ENCODE assay signal across 8 mouse cellular contexts in the genomic region with DNA sequence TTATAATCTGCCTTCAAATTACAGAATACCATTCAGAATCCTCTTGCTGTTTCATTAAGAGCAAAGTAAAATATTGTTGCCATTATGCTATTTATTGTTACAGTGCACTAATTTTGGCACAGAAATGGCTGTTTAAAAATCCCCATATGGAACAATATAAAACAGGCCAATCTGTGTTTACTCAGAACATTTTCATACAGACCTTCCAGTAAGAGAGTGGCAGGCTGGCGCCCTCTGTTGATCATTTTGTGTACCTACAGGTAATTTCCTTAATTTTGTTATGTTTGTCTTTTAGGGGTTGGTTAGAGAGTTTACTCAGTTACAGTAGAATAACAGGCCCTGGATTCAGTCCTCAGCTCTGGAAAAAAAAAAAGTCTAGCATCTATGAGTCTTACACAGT. TPM values are rescaled to one million over a fixed set of nuclear protein-coding genes. Genes with fewer than 3 reads are reported as not detected.
A peak's percentile ranks its signal among the peaks of the same experiment; 100 is the strongest.
DNase-seq lines count a peak whose midpoint lies in the region; ATAC-seq and TF ChIP-seq lines count a peak whose summit lies in the region.
"Had no signal": no experiment of that assay in that cellular context is flagged by ENCODE, and none has a peak within 500 bp of the region (broad histone marks: within the 10 kb centered on the region; RNA-seq: fewer than 3 reads in every experiment).

No protein-coding gene starts in this region.

- peak; percentile 71 for DNase-seq in hindbrain, postnatal 0 days (ENCODE audit: low spot score)
- DNase-seq in A20 (ENCODE audit: low read depth, low spot score), result peak; percentile 53
- DNase-seq in CH12.LX (ENCODE audit: extremely low read depth), result peak; percentile 55
- no peak for DNase-seq in gastrocnemius, adult 8-10 months (ENCODE audit: low spot score in 2 of 2)
- DNase-seq in adrenal gland, postnatal 25 days, result no peak

- no peak overlapping the region for H3K27ac ChIP-seq in hindbrain, postnatal 0 days
- H3K27ac ChIP-seq in hindbrain, embryonic 13.5 days, result no peak overlapping the region
- no peak overlapping the region for H3K27ac ChIP-seq in CH12.LX (ENCODE audit: insufficient read depth, low read depth)
- H3K27ac ChIP-seq: neural tube, embryonic 12.5 days had no signal

- no peak overlapping the region for H3K4me3 ChIP-seq in hindbrain, postnatal 0 days (ENCODE audit: low read length)
- no peak overlapping the region for H3K4me3 ChIP-seq in hindbrain, embryonic 13.5 days
- no peak overlapping the region for H3K4me3 ChIP-seq in CH12.LX (replicated peaks in 1 of 3; ENCODE audit: low read depth in 2 of 3, low read length in 2 of 3, poor library complexity in 1 of 3)
- H3K4me3 ChIP-seq: neural tube, embryonic 12.5 days had no signal

- ATAC-seq in hindbrain, postnatal 0 days, result no peak
- no peak for ATAC-seq in hindbrain, embryonic 13.5 days (ENCODE audit: low FRiP score)
- ATAC-seq in inflammation-experienced regulatory T-cells, adult 6 months, result peak; percentile 63

- peak; percentile 86 for TF ChIP-seq RAD21 in CH12.LX (IDR thresholded peaks at IDR 0.05; ENCODE audit: low read depth, low read length)

- dilution Hi-C loops in CH12.LX (cut with MboI; ENCODE audit: extremely low pct_ligation_motif_present, extremely low pct_unique_long_range_greater_than_20kb, low sequenced_read_pairs), result no loop called here

- no peaks in the 10 kb centered on the region for H3K79me2 ChIP-seq in CH12.LX (replicated peaks; ENCODE audit: control insufficient read depth, extremely low read depth, insufficient read depth, poor library complexity, severe bottlenecking)

- H3K4me2 ChIP-seq in hindbrain, postnatal 0 days (ENCODE audit: low read depth, low read length), result no peak overlapping the region
- no peak overlapping the region for H3K4me2 ChIP-seq in hindbrain, embryonic 13.5 days
- H3K4me2 ChIP-seq in CH12.LX (ENCODE audit: insufficient read depth, low read depth, poor library complexity, severe bottlenecking), result no peak overlapping the region
- H3K4me2 ChIP-seq: neural tube, embryonic 12.5 days had no signal

- no peaks in the 10 kb centered on the region for H3K27me3 ChIP-seq in hindbrain, postnatal 0 days (ENCODE audit: insufficient read depth, low read length)
- no peaks in the 10 kb centered on the region for H3K27me3 ChIP-seq in hindbrain, embryonic 13.5 days
- no peaks in the 10 kb centered on the region for H3K27me3 ChIP-seq in CH12.LX (replicated peaks)
- H3K27me3 ChIP-seq: neural tube, embryonic 12.5 days had no signal

- no peaks in the 10 kb centered on the region for H3K9me3 ChIP-seq in hindbrain, postnatal 0 days (ENCODE audit: low read length)
- H3K9me3 ChIP-seq in hindbrain, embryonic 13.5 days, result no peaks in the 10 kb centered on the region
- H3K9me3 ChIP-seq in CH12.LX (replicated peaks; ENCODE audit: low read length), result no peaks in the 10 kb centered on the region

- in situ Hi-C loops in CH12.LX (cut with MboI; ENCODE audit: low pct_ligation_motif_present, low pct_unique_long_range_greater_than_20kb, low sequenced_read_pairs), result loop anchor here (5.0 to 25.0 kb wide), 2 partner anchors 151 to 659 kb away; no protein-coding TSS in a partner anchor

- no peaks in the 10 kb centered on the region for H3K4me1 ChIP-seq in hindbrain, postnatal 0 days (ENCODE audit: insufficient read depth, low read length)
- H3K4me1 ChIP-seq in hindbrain, embryonic 13.5 days (replicated peaks), result peaks cover 5% of the 10 kb centered on the region; the same call in 1 of the 2 replicates
- peaks cover 0 to 13% of the 10 kb centered on the region in 2 experiments; a peak in 2 of 4 replicates for H3K4me1 ChIP-seq in CH12.LX (ENCODE audit: control insufficient read depth in 1 of 2, insufficient read depth in 2 of 2)
- H3K4me1 ChIP-seq: neural tube, embryonic 12.5 days had no signal

- peak; percentile 77 for TF ChIP-seq CTCF in hindbrain, postnatal 0 days (IDR thresholded peaks at IDR 0.05; ENCODE audit: low read depth)
- TF ChIP-seq CTCF in CH12.LX (conservative IDR thresholded peaks at IDR 0.05 in 1 of 2, IDR thresholded peaks at IDR 0.05 in 1 of 2; ENCODE audit: low read depth in 2 of 2, low read length in 2 of 2), result peak; percentile 56 to 93; a peak in 3 of 4 replicates

- H3K36me3 ChIP-seq in hindbrain, postnatal 0 days (ENCODE audit: insufficient read depth, low read length), result no peaks in the 10 kb centered on the region
- peaks cover 6% of the 10 kb centered on the region for H3K36me3 ChIP-seq in hindbrain, embryonic 13.5 days
- no peaks in the 10 kb centered on the region for H3K36me3 ChIP-seq in CH12.LX (replicated peaks in 1 of 2; ENCODE audit: control insufficient read depth in 1 of 2, insufficient read depth in 1 of 2, low read length in 1 of 2)

- no peak overlapping the region for H3K9ac ChIP-seq in hindbrain, postnatal 0 days (replicated peaks; ENCODE audit: low read length)
- H3K9ac ChIP-seq in hindbrain, embryonic 13.5 days, result no peak overlapping the region
- no peak overlapping the region for H3K9ac ChIP-seq in CH12.LX (ENCODE audit: insufficient read depth, low read depth)
- H3K9ac ChIP-seq: neural tube, embryonic 12.5 days had no signal

- WGBS in hindbrain, postnatal 0 days, result 3% methylated on average over 1 of the region's 1 CpGs
- WGBS in hindbrain, embryonic 13.5 days, result 0% methylated on average over 1 of the region's 1 CpGs

- TF ChIP-seq POLR2A in CH12.LX (IDR thresholded peaks at IDR 0.05; ENCODE audit: low read depth, low read length), result no peak

- no peak for TF ChIP-seq EP300 in CH12.LX (IDR thresholded peaks at IDR 0.05; ENCODE audit: low read length)

TF ChIP-seq in CH12.LX, 34 proteins besides CTCF, POLR2A, EP300 and RAD21:
- TF ChIP-seq E2F4 (IDR thresholded peaks at IDR 0.05; ENCODE audit: insufficient replicate concordance, low read depth, low read length), result no peak
- TF ChIP-seq SMC3 (IDR thresholded peaks at IDR 0.05; ENCODE audit: low read depth, low read length), result peak; percentile 60
- TF ChIP-seq HCFC1 (IDR thresholded peaks at IDR 0.05; ENCODE audit: low read depth, low read length), result no peak
- no peak for TF ChIP-seq SIN3A (IDR thresholded peaks at IDR 0.05; ENCODE audit: low read length)
- TF ChIP-seq ZC3H11A (IDR thresholded peaks at IDR 0.05; ENCODE audit: low read depth, low read length), result peak; percentile 14; the same call in 1 of the 2 replicates
- no peak for TF ChIP-seq MAFK (IDR thresholded peaks at IDR 0.05; ENCODE audit: insufficient replicate concordance, low read length)
- no peak for TF ChIP-seq MXI1 (IDR thresholded peaks at IDR 0.05; ENCODE audit: low read depth, low read length)
- no peak for TF ChIP-seq ZMIZ1 (IDR thresholded peaks at IDR 0.05; ENCODE audit: low read depth, low read length)
- TF ChIP-seq TCF12 (IDR thresholded peaks at IDR 0.05; ENCODE audit: low read depth, low read length), result no peak
TF ChIP-seq in CH12.LX: peak in this region for 2.

RNA-seq across cellular contexts. Expression of gene Rtkn2, which starts 16.8 kb away (rescaled TPM):
- total RNA-seq in hindbrain, postnatal 0 days (2014; rRNA removed), result 3.3 and 6.4 TPM in 2 replicates
- 5.4 and 5.6 TPM in 2 replicates for polyA plus RNA-seq in hindbrain, postnatal 0 days (2015; fragmentation: Nextera tagmentation; extraction: Ambion mirVana)
- polyA plus RNA-seq in hindbrain, embryonic 13.5 days (2015; fragmentation: Nextera tagmentation; extraction: Ambion mirVana), result 5.1 and 5.9 TPM in 2 replicates
- total RNA-seq in CH12.LX (2012; rRNA removed) (0.46 and 0.59 TPM in 2 replicates), CH12.LX (2014; rRNA removed) (0.59 and 0.99 TPM in 2 replicates)
- 0.78 and 0.93 TPM in 2 replicates for polyA plus RNA-seq in CH12.LX (2012; ENCODE audit: insufficient read length, low read depth)
- polyA plus RNA-seq in inflammation-experienced regulatory T-cells, adult 6 months (2017; shearing (Covaris generic)), result under 1 TPM; 0.21 to 0.87 (median 0.41) TPM
- total RNA-seq in gastrocnemius, adult 8-10 months (2022), result under 1 TPM; 0.46 to 0.75 (median 0.57) TPM
- 0.61 and 1.1 TPM in 2 replicates for total RNA-seq in adrenal gland, postnatal 25 days (2021)

Comparison
In these comparisons a context has a peak if more than half of its experiments do, and no peak if none do; other contexts are left out.
1. DNase-seq: peak in hindbrain, postnatal 0 days (single experiment), A20 (single experiment) and CH12.LX (single experiment); none in gastrocnemius, adult 8-10 months (0 of 2) and adrenal gland, postnatal 25 days (single experiment).